Mouse (Mus musculus) heart, embryonic 16.5 days (tissue): ENCODE measurements around the gene Zfp385c. TPM values are rescaled to one million over a fixed set of nuclear protein-coding genes. Genes with fewer than 3 reads are reported as not detected.
A peak's percentile ranks its signal among the peaks of the same experiment; 100 is the strongest.

Experiments used
- ATAC-seq: fragments of 200-750 bp; cut with Nextera tagmentation; replicated peaks from 2 replicates; pipeline ENCODE4 v1.8.0; 2017; ENCODE audit warnings: moderate number of reproducible peaks; ENCODE audit not compliant: insufficient read depth, low FRiP score; ENCODE audit errors: extremely low read depth
- H3K27ac ChIP-seq: fragments of 300-500 bp; sonication (generic); 2 replicates; pipeline ENCODE4 v1.5.1; 2014; ENCODE audit warnings: mild to moderate bottlenecking, low read length, control low read depth, moderate library complexity
- H3K27me3 ChIP-seq: fragments of 300-500 bp; sonication (generic); 2 replicates; pipeline ENCODE4 v1.6.1; 2014; ENCODE audit warnings: low read length, mixed read lengths; ENCODE audit not compliant: control insufficient read depth, insufficient read depth
- H3K36me3 ChIP-seq: fragments of 300-500 bp; sonication (generic); 2 replicates; pipeline ENCODE4 v1.6.1; 2014; ENCODE audit not compliant: control insufficient read depth, insufficient read depth
- H3K4me1 ChIP-seq: fragments of 300-500 bp; sonication (generic); 2 replicates; pipeline ENCODE4 v1.6.1; 2014; ENCODE audit warnings: low read length, mixed read lengths; ENCODE audit not compliant: control insufficient read depth, insufficient read depth
- H3K4me2 ChIP-seq: fragments of 300-500 bp; sonication (generic); 2 replicates; pipeline ENCODE4 v1.6.1; 2014; ENCODE audit warnings: low read depth, mild to moderate bottlenecking, control low read depth, low read length
- H3K4me3 ChIP-seq: fragments of 300-500 bp; sonication (generic); 2 replicates; pipeline ENCODE4 v1.5.1; 2014; ENCODE audit warnings: mild to moderate bottlenecking, control low read depth, low read length
- H3K9ac ChIP-seq: fragments of 300-500 bp; sonication (generic); 2 replicates; pipeline ENCODE4 v1.6.1; 2014; ENCODE audit warnings: low read length, control low read depth
- H3K9me3 ChIP-seq: fragments of 300-500 bp; sonication (generic); replicated peaks from 2 replicates; pipeline ENCODE4 v1.6.1; 2016; ENCODE audit warnings: low read length; ENCODE audit not compliant: control insufficient read depth
- WGBS: fragments of 180-500 bp; shearing (Covaris S2); extraction: QIAGEN DNeasy Blood & Tissue Kit; methylation state at CpG from one replicate; pipeline ENCODE4 v1.1.7; 2014; 5-methylcytosine and 5-hydroxymethylcytosine counted together
- polyA plus RNA-seq: library from polyadenylated mRNA; unstranded; fragments of >200 nt; fragmentation: Nextera tagmentation; extraction: Ambion mirVana; gene quantifications from 2 replicates; pipeline ENCODE4 v1.2.1, GENCODE M21; 2015

The Zfp385c gene
- 0.26 and 0.60 TPM in 2 replicates for polyA plus RNA-seq

GRCm38 (mm10) chr11:100692164-100692616 lies at the start of gene Zfp385c:
Gene Zfp385c, minus strand, starts transcription at chr11:100692455.
- Histone ChIP-seq H3K9ac (peak within 1 kb of the TSS; percentile 49), H3K9me3 (no peaks in the 10 kb centered on the region), H3K27ac (no peak within 1 kb of the TSS), H3K27me3 (peaks cover 19% of the 10 kb centered on the region), H3K36me3 (no peaks in the 10 kb centered on the region), H3K4me2 (peak within 1 kb of the TSS; percentile 82), H3K4me3 (peak within 1 kb of the TSS; percentile 50), H3K4me1 (peaks cover 12% of the 10 kb centered on the region)
- peak; percentile 41; the same call in 1 of the 2 replicates for ATAC-seq
- WGBS, result 2% methylated on average over 23 of the region's 23 CpGs

DNA sequence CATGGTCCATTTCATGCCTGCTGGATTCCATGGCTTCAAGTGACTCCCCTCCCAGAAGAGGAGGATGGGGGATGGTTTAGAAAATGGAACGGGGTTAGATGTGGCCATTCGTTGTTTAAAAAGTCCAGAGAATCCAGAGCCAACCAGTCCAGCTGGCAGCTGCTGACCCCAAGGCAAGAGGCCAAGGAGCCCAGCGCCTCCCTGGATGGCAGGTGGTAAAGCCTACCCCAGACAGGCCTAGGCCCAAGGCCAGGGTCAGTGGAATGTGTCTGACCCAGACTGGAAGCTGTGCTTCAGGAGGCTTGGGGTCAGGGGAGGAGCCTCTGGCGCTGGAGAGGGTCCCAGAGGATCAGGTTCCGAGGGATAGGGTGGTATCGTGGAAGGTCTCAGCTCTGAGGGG lies 49.1 kb upstream of the Zfp385c start:
- peaks cover 11% of the 10 kb centered on the region for H3K4me1 ChIP-seq
- no peak overlapping the region for H3K4me3 ChIP-seq
- H3K27ac ChIP-seq, result no peak overlapping the region
- no peaks in the 10 kb centered on the region for H3K9me3 ChIP-seq
- H3K9ac ChIP-seq, result no peak overlapping the region
- no peaks in the 10 kb centered on the region for H3K36me3 ChIP-seq
- no peak overlapping the region for H3K4me2 ChIP-seq
- no peak for ATAC-seq
- 67% methylated on average over 6 of the region's 6 CpGs for WGBS
- no peaks in the 10 kb centered on the region for H3K27me3 ChIP-seq

- Histone ChIP-seq H3K4me1 (peaks cover 21% of the 10 kb centered on the region), H3K27me3 (no peaks in the 10 kb centered on the region), H3K4me3 (peak overlapping the region; percentile 99), H3K9ac (peak overlapping the region; percentile 75), H3K9me3 (no peaks in the 10 kb centered on the region), H3K4me2 (peak overlapping the region; percentile 89), H3K27ac (peak overlapping the region; percentile 77; the same call in 1 of the 2 replicates), H3K36me3 (no peaks in the 10 kb centered on the region)
- ATAC-seq, result no peak
- 19% methylated on average over 5 of the region's 5 CpGs for WGBS
Observed at GRCm38 (mm10) chr11:100738749-100739148, 46.5 kb upstream of the Zfp385c start.

DNA sequence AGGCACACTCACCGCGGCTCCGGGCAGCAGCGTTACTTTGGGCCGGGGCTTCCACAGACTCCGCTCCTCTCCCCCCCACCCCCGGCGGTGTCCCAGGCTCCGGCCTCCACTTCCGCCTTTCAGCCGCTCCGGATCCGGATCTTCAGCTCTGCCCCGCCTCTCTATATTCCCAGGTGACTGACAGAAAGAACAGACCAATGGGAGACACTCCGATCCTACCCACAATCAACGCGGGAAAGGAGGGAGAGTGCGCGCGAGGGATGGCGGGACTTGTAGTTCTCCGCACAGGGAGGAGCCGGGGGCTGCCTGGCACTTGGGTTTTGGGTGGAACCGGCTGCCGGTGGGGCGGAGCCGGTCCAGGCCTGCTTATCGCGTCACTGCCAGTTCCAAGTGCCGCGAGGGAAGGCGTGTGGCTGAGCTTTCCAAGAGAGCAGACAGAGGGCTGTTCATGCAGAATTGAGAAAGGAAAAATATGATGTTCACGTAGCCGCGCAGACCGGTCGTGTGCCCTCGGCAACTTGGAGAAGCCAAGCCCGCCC lies 45.9 kb upstream of the Zfp385c start, which contains the start of gene Rab5c:
Gene Rab5c (minus strand): TSS at position 150 of the 539 bp plus-strand sequence.
- Histone ChIP-seq H3K4me2 (peak within 1 kb of the TSS; percentile 89), H3K4me1 (peaks cover 21% of the 10 kb centered on the region), H3K9ac (peak within 1 kb of the TSS; percentile 99), H3K36me3 (no peaks in the 10 kb centered on the region), H3K4me3 (peak within 1 kb of the TSS; percentile 99), H3K9me3 (no peaks in the 10 kb centered on the region), H3K27ac (peak within 1 kb of the TSS; percentile 77), H3K27me3 (no peaks in the 10 kb centered on the region)
- under 1% methylated on average over 39 of the region's 39 CpGs for WGBS
- peak; percentile 100 for ATAC-seq

DNA sequence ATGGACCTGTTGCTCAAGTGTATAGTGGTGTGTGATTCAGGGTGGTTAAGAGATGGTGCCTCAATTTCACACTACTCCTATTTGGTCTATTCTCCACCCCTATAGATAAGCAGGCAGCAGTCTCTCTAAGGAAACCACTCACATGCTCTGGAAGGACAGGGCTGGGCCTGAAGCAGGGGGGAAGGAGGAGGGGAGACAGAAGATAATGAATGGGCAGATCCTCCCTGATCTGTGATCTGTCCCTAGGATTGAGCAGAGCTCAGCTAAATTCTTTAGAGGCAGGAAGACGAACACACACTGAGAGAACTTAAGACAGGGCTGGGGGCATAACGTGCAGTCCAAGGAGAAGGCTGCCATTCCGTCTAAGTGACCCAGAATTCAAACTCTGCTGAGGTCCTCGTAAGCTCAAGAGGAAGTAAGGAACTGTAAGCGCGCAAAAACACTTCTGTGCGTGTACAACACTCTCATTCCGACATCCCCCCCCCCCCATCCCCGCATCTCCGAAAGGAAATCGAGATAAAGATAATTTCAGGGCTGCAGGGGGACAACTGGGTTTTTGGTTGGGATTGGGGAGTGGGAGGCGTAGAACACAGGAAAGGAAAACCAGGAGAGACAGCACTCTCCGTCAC lies 45.0 kb upstream of the Zfp385c start:
- WGBS, result under 1% methylated on average over 13 of the region's 13 CpGs
- H3K9me3 ChIP-seq, result no peaks in the 10 kb centered on the region
- peak overlapping the region; percentile 99 for H3K4me3 ChIP-seq
- peak overlapping the region; percentile 74 for H3K27ac ChIP-seq
- no peaks in the 10 kb centered on the region for H3K36me3 ChIP-seq
- no peak for ATAC-seq
- no peaks in the 10 kb centered on the region for H3K27me3 ChIP-seq
- H3K4me1 ChIP-seq, result peaks cover 21% of the 10 kb centered on the region
- peak overlapping the region; percentile 99 for H3K9ac ChIP-seq
- H3K4me2 ChIP-seq, result peak overlapping the region; percentile 88

DNA sequence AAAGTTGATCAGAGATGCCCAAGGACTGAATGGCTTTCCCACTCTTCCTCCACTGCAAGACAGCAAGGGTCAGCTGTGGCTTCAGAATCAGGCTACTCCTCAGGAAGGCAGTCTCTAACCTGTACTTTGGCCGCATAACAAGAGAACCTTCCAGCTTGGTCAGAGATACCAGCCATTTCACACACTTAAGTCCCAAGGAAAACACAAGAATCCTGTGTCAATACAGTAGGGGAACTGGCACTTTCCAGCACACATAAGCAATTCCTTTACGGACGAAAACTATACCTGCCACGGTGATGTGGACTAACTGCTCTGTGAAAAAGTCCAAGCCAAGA lies 44.5 kb upstream of the Zfp385c start:
- WGBS, result 61% methylated on average over 4 of the region's 4 CpGs
- H3K4me1 ChIP-seq, result peaks cover 21% of the 10 kb centered on the region
- H3K9ac ChIP-seq, result peak overlapping the region; percentile 99; the same call in 1 of the 2 replicates
- no peaks in the 10 kb centered on the region for H3K36me3 ChIP-seq
- no peaks in the 10 kb centered on the region for H3K9me3 ChIP-seq
- peak overlapping the region; percentile 88 for H3K4me2 ChIP-seq
- no peak overlapping the region for H3K27ac ChIP-seq
- no peaks in the 10 kb centered on the region for H3K27me3 ChIP-seq
- peak overlapping the region; percentile 99 for H3K4me3 ChIP-seq
- no peak for ATAC-seq

GRCm38 (mm10) chr11:100735954-100736745 lies 43.9 kb upstream of the Zfp385c start:
- Histone ChIP-seq H3K4me1 (peaks cover 21% of the 10 kb centered on the region), H3K9me3 (no peaks in the 10 kb centered on the region), H3K4me2 (peak overlapping the region; percentile 88), H3K9ac (peak overlapping the region; percentile 53), H3K4me3 (peak overlapping the region; percentile 35), H3K27ac (peak overlapping the region; percentile 39; the same call in 1 of the 2 replicates), H3K27me3 (no peaks in the 10 kb centered on the region), H3K36me3 (no peaks in the 10 kb centered on the region)
- ATAC-seq, result no peak
- 59% methylated on average over 14 of the region's 14 CpGs for WGBS

DNA sequence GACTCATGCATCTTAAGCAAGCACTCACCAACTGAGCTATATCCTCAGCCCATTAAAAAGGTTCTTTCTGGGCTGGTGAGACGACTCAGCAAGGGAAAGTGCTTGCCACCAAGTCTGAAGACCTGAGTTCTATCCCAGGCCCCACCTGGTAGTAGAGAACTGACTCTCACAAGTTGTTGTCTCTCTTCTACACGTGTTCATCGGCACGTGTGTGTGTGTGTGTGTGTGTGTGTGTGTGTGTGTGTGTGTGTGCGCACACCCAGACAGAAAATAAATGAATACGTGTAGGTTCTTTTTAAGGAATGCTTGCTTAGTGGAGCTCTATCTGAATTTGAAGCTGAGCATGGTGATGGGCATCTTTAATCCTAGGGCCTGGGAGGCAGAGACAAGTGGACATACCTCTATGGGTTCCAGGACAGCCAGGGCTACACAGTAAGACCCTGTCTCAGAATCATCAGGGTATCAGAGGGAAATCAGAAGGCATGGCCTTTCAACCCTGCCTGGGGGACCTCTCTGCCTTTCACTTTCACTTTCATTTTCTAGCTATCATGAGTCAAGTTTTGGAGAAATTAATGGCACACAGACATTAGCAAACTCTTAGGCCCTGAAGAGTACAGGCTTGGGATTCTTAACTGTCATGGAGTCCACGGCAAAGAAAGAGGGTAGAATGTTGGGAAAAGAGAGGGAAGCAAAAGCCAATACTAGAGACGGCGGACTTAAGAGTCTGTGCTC lies 43.0 kb upstream of the Zfp385c start:
- peak overlapping the region; percentile 53 for H3K9ac ChIP-seq
- peak overlapping the region; percentile 39; the same call in 1 of the 2 replicates for H3K27ac ChIP-seq
- no peak for ATAC-seq
- H3K36me3 ChIP-seq, result no peaks in the 10 kb centered on the region
- H3K9me3 ChIP-seq, result no peaks in the 10 kb centered on the region
- H3K4me1 ChIP-seq, result peaks cover 21% of the 10 kb centered on the region
- 84% methylated on average over 9 of the region's 9 CpGs for WGBS
- H3K4me3 ChIP-seq, result peak overlapping the region; percentile 35
- H3K4me2 ChIP-seq, result peak overlapping the region; percentile 88
- no peaks in the 10 kb centered on the region for H3K27me3 ChIP-seq
